Mouse (Mus musculus) bone marrow, adult 2 months (tissue): ENCODE results near the gene Pde3b.

ENCODE experiments used
- CTCF ChIP-seq: fragments of 200-500 bp; IDR thresholded peaks from 2 replicates; pipeline ENCODE4 v1.5.1; 2011; ENCODE audit warnings: low read length, control low read depth; ENCODE audit not compliant: control insufficient read depth, insufficient read depth
- POLR2A ChIP-seq: fragments of 200-500 bp; IDR thresholded peaks from 2 replicates; pipeline ENCODE4 v1.6.1; 2011; ENCODE audit warnings: low read depth, mild to moderate bottlenecking, control low read depth, low read length, borderline replicate concordance; ENCODE audit not compliant: control insufficient read depth

GRCm38 (mm10) chr7:114415336-114416020, 397 bp downstream of the Pde3b start:
- TF ChIP-seq CTCF (no peak), POLR2A (peak; percentile 4; the same call in 1 of the 2 replicates)
